Mouse (Mus musculus) left cerebral cortex, postnatal 14 days (tissue): ENCODE data around the gene Msi2. TPM values are rescaled to one million over a fixed set of nuclear protein-coding genes. Genes with fewer than 3 reads are reported as not detected.

Source experiments
- DNase-seq, 2 experiments: peaks; one replicate each; pipeline ENCODE4 v3.0.0; 2021 to 2022; ENCODE audit warnings: low spot score in 2 of 2, mixed read lengths in 1 of 2
- intact Hi-C: fragments of 180-260 bp; cut with DNase I; formaldehyde crosslinking; loops from one replicate; pipeline ENCODE4 v1.15.1; 2025
- long read RNA-seq, 2 experiments: library from polyadenylated mRNA; stranded (forward); transcript quantifications; one replicate each; pipeline ENCODE4 v2.0.0; 2021
- total RNA-seq, 2 experiments: library from RNA; stranded (reverse); gene quantifications; 2 replicates each; pipeline ENCODE4 v1.2.3; 2021

The Msi2 gene
- 100 to 1,000 TPM in 1 of 2 experiments, 10 to 100 TPM in 1; 97.8 to 103 TPM for total RNA-seq
- long read RNA-seq, experiment 1, full-length matches to known transcripts = 1 of 10 reads
- long read RNA-seq, experiment 1, partial matches to known transcripts = 1 of 10 reads
- long read RNA-seq, experiment 1, other reads (novel, unspliced or antisense) = 8 of 10 reads
- long read RNA-seq, experiment 2, partial matches to known transcripts = 1 of 8 reads
- long read RNA-seq, experiment 2, other reads (novel, unspliced or antisense) = 7 of 8 reads

DNA sequence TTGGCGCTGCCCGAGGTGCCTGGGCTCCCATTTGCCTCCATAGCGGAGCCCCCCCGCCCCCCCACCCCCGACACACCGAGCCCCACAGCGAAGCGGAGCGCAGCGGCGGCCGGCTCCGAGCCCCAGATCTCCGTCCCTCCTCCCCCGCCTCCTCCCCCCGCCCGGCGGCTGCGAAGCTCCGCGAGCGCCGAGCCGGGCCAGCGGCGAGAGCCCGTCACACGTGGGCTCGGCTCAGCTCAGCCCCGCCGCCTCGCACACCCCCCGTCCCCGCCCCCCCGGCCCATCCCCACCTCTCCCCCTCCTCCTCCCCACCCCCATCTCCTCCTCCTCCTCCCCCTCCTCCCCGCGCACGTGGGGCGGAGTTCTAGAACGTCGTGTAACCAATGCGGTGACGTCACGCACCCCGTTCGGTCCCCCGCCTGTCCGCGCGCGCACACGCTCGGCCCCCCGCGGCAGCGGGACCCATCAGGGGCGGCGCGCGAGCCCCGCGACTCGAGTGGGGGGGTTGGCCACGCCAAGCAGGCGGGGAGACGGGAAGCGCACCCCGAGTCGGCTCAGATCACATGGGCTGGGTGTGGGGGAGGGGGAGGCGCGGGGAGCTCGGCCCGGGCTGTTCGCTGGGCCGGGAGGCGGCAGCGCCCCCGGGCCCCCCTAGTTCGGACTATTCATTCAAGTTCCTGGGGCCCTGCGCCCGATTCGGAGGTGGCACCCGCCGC lies at the start of gene Msi2:
Gene Msi2 (minus strand): TSS at position 464 of the 716 bp plus-strand sequence.
- DNase-seq = peak; percentile 87 to 90
- intact Hi-C loops = loop anchor here (5.0 to 10.0 kb wide), 2 partner anchors 133 to 166 kb away; no protein-coding TSS in a partner anchor

DNA sequence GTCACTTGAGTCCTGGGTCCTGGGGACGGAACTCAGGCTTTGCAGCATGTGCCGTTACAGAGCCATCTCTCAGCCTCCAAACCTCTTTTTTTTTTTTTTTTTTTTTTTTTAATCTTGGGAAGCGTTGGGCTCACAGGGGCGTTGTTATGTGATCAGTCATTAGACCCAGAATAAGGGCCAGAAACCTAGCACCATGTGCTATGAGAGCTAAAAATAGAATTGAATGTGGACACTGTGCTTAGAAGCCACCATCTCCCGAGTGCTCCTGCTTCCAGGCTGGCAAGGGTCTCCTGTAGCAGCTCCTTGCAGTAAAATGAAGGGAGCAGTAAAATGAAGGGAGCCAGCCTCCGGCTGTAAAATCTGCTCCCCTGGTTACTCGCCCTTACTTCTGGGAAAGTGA lies 47.3 kb upstream of the Msi2 start:
- no peak for DNase-seq
- intact Hi-C loops = no loop called here

DNA sequence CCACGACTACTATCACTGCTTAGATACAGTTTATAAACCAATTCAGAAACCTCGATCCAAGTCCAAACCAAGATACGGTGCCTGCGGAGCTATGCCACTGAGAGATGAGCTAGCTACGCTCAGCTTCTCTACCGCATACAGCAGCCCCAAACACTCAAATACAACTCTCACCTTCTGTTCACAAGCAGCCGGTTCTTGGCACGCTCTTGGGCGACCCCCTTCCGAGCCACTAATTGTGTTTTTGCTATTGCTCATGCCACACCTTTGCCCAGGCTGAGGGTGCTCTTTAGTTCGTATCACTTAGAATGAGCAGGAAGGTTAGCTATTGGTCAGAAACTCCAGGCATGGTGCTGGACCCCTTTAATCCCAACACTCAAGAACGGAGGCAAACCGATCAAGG lies 45.1 kb upstream of the Msi2 start:
- intact Hi-C loops = no loop called here
- no peak for DNase-seq

DNA sequence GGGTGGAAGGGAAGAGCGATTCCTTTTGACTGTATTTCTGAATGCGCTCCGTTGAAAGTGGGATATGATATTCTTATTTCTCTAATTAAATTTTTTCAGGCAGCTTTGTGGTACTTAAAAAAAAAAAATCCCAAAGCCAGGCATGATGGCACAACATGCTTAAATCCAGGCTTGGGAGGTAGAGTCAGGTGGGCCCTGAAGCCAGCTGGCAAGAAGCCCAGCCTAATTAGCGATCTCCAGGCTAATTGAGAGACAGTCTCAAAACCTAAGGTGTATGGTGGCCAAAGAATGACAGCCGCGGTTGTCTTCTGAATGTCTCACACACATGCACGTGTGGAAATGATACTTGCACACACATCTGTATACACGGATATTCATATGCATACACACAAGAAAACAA lies 41.2 kb upstream of the Msi2 start:
- DNase-seq = peak in 1 of 2 experiments; percentile 8
- intact Hi-C loops = no loop called here

DNA sequence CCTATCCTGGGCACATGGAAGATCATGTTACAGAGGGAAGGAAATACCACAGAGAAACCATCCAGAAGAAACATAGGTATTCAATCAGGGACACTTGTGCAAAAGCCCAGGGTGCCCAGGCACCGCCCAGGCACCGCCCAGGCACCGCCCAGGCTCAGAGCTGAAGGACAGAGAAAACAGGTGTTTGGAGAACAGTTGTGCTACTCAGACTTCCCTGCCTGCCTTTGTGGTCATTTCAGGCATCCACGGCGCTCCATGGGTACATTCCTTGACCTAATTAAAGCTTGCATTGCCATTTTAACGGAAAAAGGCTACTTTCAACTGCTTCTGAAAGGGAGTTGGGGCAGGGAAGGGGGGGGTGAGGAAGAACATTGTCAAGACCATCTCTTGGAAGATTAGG lies 40.1 kb upstream of the Msi2 start:
- intact Hi-C loops = no loop called here
- no peak for DNase-seq

DNA sequence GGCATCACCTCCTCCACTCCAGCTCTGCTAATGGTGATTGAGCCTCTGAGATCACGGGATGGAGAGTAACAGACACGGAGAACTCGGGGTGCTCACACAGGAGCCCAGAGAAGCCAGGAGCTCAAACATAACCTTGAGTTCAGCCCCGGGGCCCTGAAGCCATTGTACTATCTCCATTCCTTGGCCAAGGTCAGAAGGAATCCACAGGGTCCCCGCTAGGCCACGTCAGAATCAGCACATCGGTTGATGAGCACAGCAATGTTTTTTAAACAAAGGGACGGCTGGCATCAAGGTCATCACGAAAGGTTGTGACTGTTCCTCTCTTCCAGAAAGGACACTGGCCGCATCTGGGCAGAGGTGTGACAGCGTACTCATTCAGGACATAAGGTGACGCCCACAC lies 27.0 kb upstream of the Msi2 start:
- intact Hi-C loops = no loop called here
- no peak for DNase-seq

DNA sequence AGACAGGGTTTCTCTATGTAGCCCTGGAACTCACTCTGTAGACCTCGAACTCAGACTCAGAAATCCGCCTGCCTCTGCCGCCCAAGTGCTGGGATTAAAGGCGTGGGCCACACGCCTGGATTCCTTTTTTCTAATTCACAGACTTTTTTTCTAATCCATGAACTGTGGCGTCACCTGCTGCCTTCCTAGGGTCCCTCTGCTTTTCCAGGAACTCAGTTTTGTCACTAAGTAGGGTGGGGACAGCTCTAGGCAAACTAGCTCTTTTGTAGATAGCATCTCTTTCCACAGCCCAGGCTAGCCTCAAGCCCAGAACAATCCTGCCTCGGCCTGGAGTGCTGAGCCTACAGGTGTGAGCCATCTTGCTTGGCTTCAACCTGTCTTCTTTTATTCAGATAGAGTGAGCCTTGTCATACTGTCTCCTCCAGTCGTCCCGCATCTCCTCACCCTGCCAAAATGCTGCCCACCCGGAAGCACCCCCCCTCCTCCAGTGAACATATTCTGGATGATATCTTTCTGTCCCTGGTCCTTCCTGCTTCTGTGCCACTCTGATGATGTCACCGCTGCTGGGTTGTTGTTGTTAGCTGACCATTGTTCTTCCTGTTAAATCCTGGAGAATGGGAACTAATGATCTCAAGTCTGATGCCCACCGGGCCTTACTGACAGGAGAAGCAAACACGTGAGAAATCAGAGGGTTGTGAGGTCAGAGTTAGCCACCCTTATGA lies 21.4 kb upstream of the Msi2 start:
- intact Hi-C loops = no loop called here
- no peak for DNase-seq

DNA sequence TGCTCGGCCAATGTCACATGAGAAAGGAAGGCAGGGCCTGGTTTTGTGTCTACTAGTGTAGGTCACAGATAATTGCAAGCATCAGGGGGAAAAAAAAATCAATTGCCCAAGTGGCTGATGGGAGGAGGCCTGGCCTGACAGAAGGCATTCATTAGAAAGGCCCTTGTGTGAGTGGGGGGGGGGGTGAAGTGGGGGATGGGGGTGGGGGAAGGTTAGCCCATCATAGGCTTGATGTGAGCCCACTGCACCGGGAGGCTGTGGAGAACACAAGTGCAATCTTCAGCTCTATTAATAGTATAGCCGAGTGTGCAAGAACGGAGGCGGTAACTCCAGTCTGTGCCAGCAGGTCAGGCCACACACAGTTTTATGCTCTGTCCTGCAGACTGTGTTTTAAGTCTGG lies 11.1 kb upstream of the Msi2 start:
- DNase-seq = no peak
- intact Hi-C loops = loop anchor here (2.0 to 10.0 kb wide), 4 partner anchors 315 to 515 kb away; partner anchors contain the start of gene Ccdc182

DNA sequence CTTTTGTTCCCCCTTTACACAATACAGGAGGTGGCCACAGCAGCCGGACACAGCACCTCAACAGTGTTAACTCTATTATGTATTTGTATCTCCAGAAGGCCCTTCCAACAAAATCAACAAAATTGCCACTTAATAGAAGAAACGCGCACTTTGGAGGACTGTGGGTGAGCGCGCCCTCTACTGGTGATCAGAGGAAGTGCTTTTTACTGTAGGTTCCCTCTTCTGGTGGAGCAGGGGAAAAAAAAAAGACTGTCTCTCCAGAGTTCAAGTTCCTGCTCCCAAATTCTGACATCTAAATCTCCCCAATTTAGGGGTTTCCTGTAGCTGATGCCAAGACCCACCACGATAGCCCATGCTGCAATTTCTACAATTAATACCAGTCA lies 10.2 kb upstream of the Msi2 start:
- DNase-seq = peak; percentile 62 to 82
- intact Hi-C loops = loop anchor here (2.0 to 10.0 kb wide), 4 partner anchors 314 to 514 kb away; partner anchors contain the start of gene Ccdc182

DNA sequence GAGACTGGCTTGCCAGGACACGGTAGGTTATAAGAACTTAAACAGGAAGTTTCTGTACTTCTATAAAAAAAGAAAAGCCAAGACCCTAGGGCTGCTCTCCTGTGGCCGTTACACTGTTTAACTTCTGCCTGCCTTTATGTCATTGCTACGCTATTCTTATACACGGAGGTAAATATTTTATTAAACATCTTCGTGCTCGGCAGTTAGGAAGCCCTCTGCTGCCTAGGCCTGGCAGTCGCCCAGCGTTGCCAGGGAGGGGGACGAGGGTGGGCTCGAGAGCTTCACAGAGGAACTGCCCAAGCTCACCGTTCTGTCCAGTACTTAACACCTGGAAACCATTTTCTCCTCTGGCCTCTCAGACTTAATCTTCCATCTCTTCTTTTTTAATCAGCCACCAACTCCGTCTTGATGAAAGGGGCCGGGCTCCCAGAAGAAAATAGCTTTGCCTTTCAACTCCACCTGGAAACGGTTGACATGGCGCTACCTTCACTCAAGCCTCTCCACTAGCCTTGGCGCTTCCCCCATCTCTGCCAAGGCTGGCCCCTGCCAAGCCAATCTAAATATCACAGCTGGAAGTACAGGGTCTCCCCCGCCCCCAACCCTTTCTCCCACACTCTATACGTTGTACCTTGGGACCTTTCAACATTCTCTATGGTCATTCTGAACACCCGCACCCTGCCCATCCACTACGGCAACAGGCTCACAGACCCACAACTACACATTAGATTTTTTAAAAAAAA lies 9.6 kb upstream of the Msi2 start:
- DNase-seq = no peak
- intact Hi-C loops = loop anchor here (2.0 to 10.0 kb wide), 4 partner anchors 313 to 513 kb away; partner anchors contain the start of gene Ccdc182

DNA sequence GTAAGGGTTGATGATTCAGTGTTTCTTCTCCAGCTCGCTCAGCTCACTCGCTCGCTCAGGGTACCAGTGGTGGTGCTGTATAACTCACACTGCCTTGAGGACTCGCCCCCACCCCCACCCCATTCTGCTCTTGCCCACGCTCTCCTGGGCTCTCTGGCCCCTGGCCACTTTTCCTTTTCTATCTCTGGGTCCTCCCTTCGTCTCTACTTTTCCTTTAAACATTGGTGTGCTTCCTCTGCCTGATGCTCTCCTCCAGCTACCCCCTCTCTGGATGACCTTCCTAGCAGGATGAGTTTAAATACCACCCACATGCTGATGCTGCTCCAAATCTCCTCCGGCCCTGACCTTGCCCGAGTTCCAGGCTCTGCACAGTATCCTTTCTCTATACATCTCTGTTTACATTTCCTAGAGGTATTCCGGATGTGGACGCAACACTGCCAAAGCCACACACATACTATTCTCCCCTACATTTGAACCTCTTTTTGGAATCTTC lies 2.9 kb upstream of the Msi2 start:
- no peak for DNase-seq
- intact Hi-C loops = loop anchor here (10.0 kb wide), 2 partner anchors 306 to 506 kb away; no protein-coding TSS in a partner anchor

DNA sequence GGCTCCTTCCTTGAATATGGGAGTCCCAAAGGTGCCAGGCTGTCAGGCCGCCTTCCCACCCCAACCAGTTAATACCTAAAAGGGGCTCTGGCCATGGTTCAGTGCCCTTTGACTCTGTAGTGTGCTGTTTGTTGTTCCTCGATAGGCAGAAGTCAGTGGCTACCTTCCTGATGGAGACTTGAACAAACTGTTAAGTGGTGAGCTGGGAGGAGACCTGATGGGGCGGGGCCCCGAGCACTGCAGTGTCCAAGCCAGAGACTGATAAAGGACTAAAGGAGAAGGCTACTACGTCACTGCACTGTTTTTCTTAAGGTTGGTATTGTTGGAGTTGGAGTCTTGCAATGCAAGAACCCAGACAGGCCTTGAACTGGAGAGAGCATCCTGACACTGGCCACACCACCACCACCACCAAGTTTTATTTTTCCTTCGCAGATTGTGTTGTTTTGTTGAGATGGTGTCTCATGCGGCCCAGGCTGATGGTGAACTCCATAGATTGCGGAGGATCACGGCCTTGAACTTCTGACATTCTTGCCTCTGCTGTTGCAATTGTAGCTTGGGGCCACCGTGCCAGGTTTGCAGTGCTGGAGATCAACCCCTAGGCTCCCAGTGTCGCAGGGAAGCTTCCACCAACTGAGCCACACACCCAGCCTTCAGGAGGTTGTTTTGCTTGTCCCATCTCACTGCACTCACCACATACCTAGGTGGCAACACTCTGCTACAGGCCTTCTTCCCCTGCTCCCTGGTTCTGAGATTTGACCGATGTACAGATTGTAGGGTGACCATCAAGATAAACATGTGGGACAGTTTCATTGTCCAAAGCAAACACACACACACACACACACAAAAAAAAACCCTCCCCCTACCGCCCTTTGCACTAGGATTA lies 2.2 kb upstream of the Msi2 start:
- intact Hi-C loops = loop anchor here (10.0 kb wide), 2 partner anchors 306 to 506 kb away; no protein-coding TSS in a partner anchor
- DNase-seq = no peak

DNA sequence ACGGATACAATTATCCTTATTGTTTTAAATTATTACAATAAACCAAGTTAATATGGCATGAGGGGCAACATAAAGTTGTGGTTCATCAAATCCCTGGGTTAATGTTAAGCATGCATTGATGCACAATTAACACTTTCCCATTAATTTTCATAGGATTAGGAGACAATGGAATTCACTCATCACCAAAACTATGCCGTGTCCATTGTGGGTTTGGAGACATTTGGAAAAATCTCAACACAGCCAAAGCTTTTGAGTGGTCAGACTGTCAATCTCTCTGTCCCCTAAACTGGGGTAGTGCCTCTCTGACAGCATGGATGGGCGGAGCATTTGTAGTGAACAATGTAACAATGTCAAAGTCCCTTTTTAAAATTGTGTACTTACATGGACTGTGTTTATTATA lies 1.3 kb upstream of the Msi2 start:
- intact Hi-C loops = loop anchor here (5.0 to 10.0 kb wide), 2 partner anchors 135 to 167 kb away; no protein-coding TSS in a partner anchor

DNA sequence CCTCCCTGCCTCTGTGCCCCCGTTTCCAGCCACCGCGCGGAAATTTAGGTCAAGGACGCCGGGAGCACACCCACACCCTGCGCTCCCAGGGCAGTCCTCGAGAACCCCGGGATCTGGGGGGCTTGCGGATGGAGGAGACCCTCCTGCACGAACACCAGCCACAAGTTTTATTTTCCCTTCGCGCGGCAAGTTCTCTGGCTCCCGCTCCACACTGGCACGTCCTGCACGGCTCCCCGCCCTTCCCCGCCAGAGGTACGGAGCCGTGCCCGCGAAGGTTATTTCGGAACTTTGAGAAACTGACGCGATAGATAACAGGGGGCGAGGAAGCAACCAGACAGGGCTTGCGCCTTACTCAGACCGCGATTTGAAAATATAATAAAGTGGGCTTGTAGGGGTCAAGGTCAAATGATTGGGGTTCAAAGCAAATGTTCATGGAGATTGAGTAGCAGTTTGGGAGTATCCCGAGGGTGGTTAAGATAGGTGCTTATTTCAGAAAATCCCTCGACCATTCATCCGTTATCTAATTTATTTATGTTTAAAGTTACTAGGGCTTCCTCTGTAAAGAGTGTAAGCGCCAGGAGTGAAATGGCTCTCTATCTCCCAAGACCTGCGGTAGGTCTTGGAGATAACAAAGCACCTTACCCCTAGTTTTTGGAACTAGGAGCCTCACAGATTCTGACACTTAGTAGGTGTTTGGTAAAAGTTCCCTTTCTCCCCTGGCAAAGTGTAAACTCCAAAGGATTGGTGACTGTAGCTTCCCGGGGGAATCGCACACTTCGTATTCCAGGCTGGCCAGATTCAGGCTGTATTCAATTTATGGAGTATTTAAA lies 668 bp upstream of the Msi2 start:
- DNase-seq = peak in 1 of 2 experiments; percentile 17
- intact Hi-C loops = loop anchor here (5.0 to 10.0 kb wide), 2 partner anchors 134 to 167 kb away; no protein-coding TSS in a partner anchor

More for the DNA sequence above, 1.3 kb upstream of the Msi2 start:
- DNase-seq = no peak

DNA sequence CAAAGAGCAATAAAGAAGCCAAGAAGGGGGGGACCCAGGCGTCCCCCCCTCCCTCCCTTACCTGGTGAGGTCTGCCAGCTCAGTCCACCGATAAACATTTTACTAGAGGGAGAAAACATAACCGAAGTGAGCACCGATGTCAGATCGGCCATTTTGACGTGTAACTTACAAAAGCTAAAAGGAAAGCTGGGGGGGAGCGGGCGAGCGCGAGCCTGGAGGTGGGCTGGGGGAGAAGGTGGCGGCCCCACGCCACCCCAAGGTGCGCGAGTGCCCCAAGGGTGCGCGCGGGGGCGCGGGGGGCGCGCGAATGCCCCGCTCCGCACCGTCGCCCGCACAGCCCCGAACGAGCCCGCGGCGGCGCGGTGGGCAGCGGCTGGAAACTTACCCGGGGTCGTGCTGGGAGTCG lies 666 bp downstream of the Msi2 start:
- DNase-seq = no peak
- intact Hi-C loops = loop anchor here (5.0 to 10.0 kb wide), 2 partner anchors 133 to 165 kb away; no protein-coding TSS in a partner anchor

DNA sequence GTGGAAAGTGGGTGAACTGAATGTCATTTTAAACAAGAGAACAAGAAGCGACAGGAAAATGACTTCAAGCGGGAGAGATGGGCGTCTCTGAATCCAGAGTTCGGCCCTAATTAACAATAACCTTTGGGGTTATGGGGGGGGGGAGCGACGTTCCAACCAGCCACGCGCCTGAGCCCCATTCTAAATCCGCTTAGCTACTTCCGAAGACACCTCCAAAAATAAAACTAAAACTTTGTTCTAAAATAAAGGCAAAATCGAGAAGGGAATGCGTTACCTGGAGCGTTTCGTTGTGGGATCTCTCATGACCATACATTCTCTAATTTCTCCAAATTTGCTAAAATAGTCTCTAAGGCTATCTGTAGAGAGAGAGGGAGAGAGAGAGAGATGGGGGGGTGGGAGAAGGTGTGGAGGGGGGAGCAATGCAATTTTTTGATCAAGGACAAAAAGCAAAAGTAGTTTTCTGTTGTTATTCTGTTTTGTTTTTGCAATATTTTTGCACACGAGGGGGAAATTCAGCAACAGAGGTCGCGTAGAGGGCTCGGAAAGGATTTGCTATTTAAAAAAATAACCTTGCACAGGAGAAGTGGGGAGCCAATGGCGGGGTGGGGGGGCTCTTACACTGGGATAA lies 1.2 kb downstream of the Msi2 start:
- intact Hi-C loops = loop anchor here (5.0 to 10.0 kb wide), 2 partner anchors 132 to 165 kb away; no protein-coding TSS in a partner anchor
- DNase-seq = no peak
